Mouse (Mus musculus) spleen, adult 2 months (tissue): ENCODE measurements around the gene Sh3yl1.

Experiments used
- CTCF ChIP-seq: fragments of 200-500 bp; IDR thresholded peaks from 2 replicates; pipeline ENCODE4 v1.5.1; 2011; ENCODE audit warnings: mild to moderate bottlenecking, inconsistent platforms; ENCODE audit not compliant: insufficient read depth, insufficient read length, insufficient replicate concordance; ENCODE audit errors: extremely low read depth
- POLR2A ChIP-seq: fragments of 200-500 bp; IDR thresholded peaks from 2 replicates; pipeline ENCODE4 v1.6.1; 2011; ENCODE audit warnings: low read depth, low read length, inconsistent platforms

- TF ChIP-seq CTCF (no peak), POLR2A (no peak)
Observed at GRCm38 (mm10) chr12:30883986-30884621, 27.4 kb upstream of the Sh3yl1 start, which contains the start of gene Alkal2.
